Mouse (Mus musculus) forebrain, embryonic 14.5 days (tissue): Measurements from ENCODE around the gene Notch4. TPM values are rescaled to one million over a fixed set of nuclear protein-coding genes. Genes with fewer than 3 reads are reported as not detected.
A peak's percentile ranks its signal among the peaks of the same experiment; 100 is the strongest.

ENCODE experiments used
- ATAC-seq: fragments of 200-750 bp; cut with Nextera tagmentation; 2 replicates; pipeline ENCODE4 v1.8.0; 2017; ENCODE audit warnings: mild to moderate bottlenecking, moderate library complexity
- DNase-seq: peaks from one replicate; pipeline ENCODE4 v3.0.0-alpha.2; 2015; ENCODE audit warnings: low spot score
- H3K27ac ChIP-seq: fragments of 300-500 bp; sonication (generic); 2 replicates; pipeline ENCODE4 v1.5.1; 2014; ENCODE audit warnings: low read depth, mild to moderate bottlenecking, control low read depth, low read length, moderate library complexity
- H3K27me3 ChIP-seq: fragments of 300-500 bp; sonication (generic); replicated peaks from 2 replicates; pipeline ENCODE4 v1.6.1; 2014; ENCODE audit warnings: low read length, control low read depth, mixed read lengths; ENCODE audit not compliant: control insufficient read depth, insufficient read depth
- H3K36me3 ChIP-seq: fragments of 300-500 bp; sonication (generic); 2 replicates; pipeline ENCODE4 v1.6.1; 2014; ENCODE audit warnings: low read length, control low read depth; ENCODE audit not compliant: control insufficient read depth, insufficient read depth
- H3K4me1 ChIP-seq: fragments of 300-500 bp; sonication (generic); 2 replicates; pipeline ENCODE4 v1.6.1; 2014; ENCODE audit warnings: antibody characterized with exemption, low read length, control low read depth; ENCODE audit not compliant: control insufficient read depth, insufficient read depth
- H3K4me2 ChIP-seq: fragments of 300-500 bp; sonication (generic); 2 replicates; pipeline ENCODE4 v1.6.1; 2014; ENCODE audit warnings: mild to moderate bottlenecking, control low read depth, low read length
- H3K4me3 ChIP-seq: fragments of 300-500 bp; sonication (generic); 2 replicates; pipeline ENCODE4 v1.5.1; 2014; ENCODE audit warnings: low read depth, low read length, control low read depth
- H3K9ac ChIP-seq: fragments of 300-500 bp; sonication (generic); 2 replicates; pipeline ENCODE4 v1.6.1; 2014; ENCODE audit warnings: mild to moderate bottlenecking, low read length, control low read depth, moderate library complexity
- H3K9me3 ChIP-seq: fragments of 300-500 bp; sonication (generic); replicated peaks from 2 replicates; pipeline ENCODE4 v1.6.1; 2016; ENCODE audit warnings: low read length, control low read depth, mixed read lengths; ENCODE audit not compliant: control insufficient read depth
- WGBS: fragments of 180-500 bp; shearing (Covaris S2); extraction: QIAGEN DNeasy Blood & Tissue Kit; methylation state at CpG from one replicate; pipeline ENCODE4 v1.1.7; 2014; 5-methylcytosine and 5-hydroxymethylcytosine counted together
- polyA plus RNA-seq: library from polyadenylated mRNA; unstranded; fragments of >200 nt; fragmentation: Nextera tagmentation; extraction: Ambion mirVana; gene quantifications from 2 replicates; pipeline ENCODE4 v1.2.1, GENCODE M21; 2014

Gene Notch4
- polyA plus RNA-seq, 1 experiment from 2014 or later: 6.0 TPM

- H3K4me1 ChIP-seq: peaks cover 23% of the 10 kb centered on the region
- peak overlapping the region; percentile 92 for H3K4me3 ChIP-seq
- peak overlapping the region; percentile 85 for H3K27ac ChIP-seq
- 17% methylated on average over 32 of the region's 32 CpGs for WGBS
- ATAC-seq (no peak), DNase-seq (no peak)
- H3K27me3 ChIP-seq: no peaks in the 10 kb centered on the region
- peak overlapping the region; percentile 98 for H3K9ac ChIP-seq
- peaks cover 21% of the 10 kb centered on the region for H3K36me3 ChIP-seq
- no peaks in the 10 kb centered on the region for H3K9me3 ChIP-seq
- H3K4me2 ChIP-seq: peak overlapping the region; percentile 77
Measured at GRCm38 (mm10) chr17:34606186-34607039, 42.3 kb downstream of the Notch4 start.

- no peak for ATAC-seq
- WGBS: 76% methylated on average over 7 of the region's 7 CpGs
Measured at GRCm38 (mm10) chr17:34607997-34608396, 43.9 kb downstream of the Notch4 start.

GRCm38 (mm10) chr17:34611050-34611449 lies 47.0 kb downstream of the Notch4 start:
- ATAC-seq (no peak), DNase-seq (no peak)
- Histone ChIP-seq H3K4me3 (no peak overlapping the region), H3K9ac (no peak overlapping the region), H3K9me3 (no peaks in the 10 kb centered on the region), H3K4me2 (no peak overlapping the region), H3K4me1 (peaks cover 9% of the 10 kb centered on the region), H3K27ac (no peak overlapping the region), H3K36me3 (peaks cover 59% of the 10 kb centered on the region), H3K27me3 (no peaks in the 10 kb centered on the region)
- WGBS: 92% methylated on average over 8 of the region's 8 CpGs

More at GRCm38 (mm10) chr17:34607997-34608396, 43.9 kb downstream of the Notch4 start:
- Histone ChIP-seq H3K9ac (no peak overlapping the region), H3K9me3 (no peaks in the 10 kb centered on the region), H3K4me2 (no peak overlapping the region), H3K4me1 (peaks cover 19% of the 10 kb centered on the region), H3K36me3 (peaks cover 30% of the 10 kb centered on the region), H3K27me3 (no peaks in the 10 kb centered on the region), H3K27ac (no peak overlapping the region), H3K4me3 (no peak overlapping the region)
- DNase-seq: no peak

- H3K9ac ChIP-seq: no peak overlapping the region
- no peak overlapping the region for H3K4me3 ChIP-seq
- DNase-seq (no peak), ATAC-seq (no peak)
- H3K4me1 ChIP-seq: no peaks in the 10 kb centered on the region
- H3K4me2 ChIP-seq: no peak overlapping the region
- no peaks in the 10 kb centered on the region for H3K9me3 ChIP-seq
- H3K27ac ChIP-seq: no peak overlapping the region
- 89% methylated on average over 11 of the region's 11 CpGs for WGBS
- peaks cover 73% of the 10 kb centered on the region for H3K36me3 ChIP-seq
- no peaks in the 10 kb centered on the region for H3K27me3 ChIP-seq
Measured at GRCm38 (mm10) chr17:34613054-34613645, 49.1 kb downstream of the Notch4 start.

- Histone ChIP-seq H3K27me3 (no peaks in the 10 kb centered on the region), H3K4me1 (no peaks in the 10 kb centered on the region), H3K36me3 (peaks cover 71% of the 10 kb centered on the region), H3K4me2 (no peak overlapping the region), H3K27ac (no peak overlapping the region), H3K9me3 (no peaks in the 10 kb centered on the region), H3K4me3 (no peak overlapping the region), H3K9ac (no peak overlapping the region)
- WGBS: 84% methylated on average over 10 of the region's 10 CpGs
- DNase-seq (no peak), ATAC-seq (no peak)
Measured at GRCm38 (mm10) chr17:34613830-34614229, 49.8 kb downstream of the Notch4 start.

GRCm38 (mm10) chr17:34615871-34616270 lies 51.8 kb downstream of the Notch4 start, which contains the start of gene Egfl8:
Egfl8 (minus strand) TSS chr17:34615971.
- Histone ChIP-seq H3K36me3 (peaks cover 73% of the 10 kb centered on the region), H3K4me3 (no peak within 1 kb of the TSS), H3K9ac (no peak within 1 kb of the TSS), H3K4me1 (no peaks in the 10 kb centered on the region), H3K4me2 (no peak within 1 kb of the TSS), H3K9me3 (no peaks in the 10 kb centered on the region), H3K27ac (no peak within 1 kb of the TSS; the same call in 1 of the 2 replicates), H3K27me3 (no peaks in the 10 kb centered on the region)
- DNase-seq (no peak), ATAC-seq (no peak)
- 74% methylated on average over 6 of the region's 6 CpGs for WGBS

- Histone ChIP-seq H3K4me3 (no peak overlapping the region), H3K4me2 (no peak overlapping the region), H3K9me3 (no peaks in the 10 kb centered on the region), H3K4me1 (no peaks in the 10 kb centered on the region), H3K27me3 (no peaks in the 10 kb centered on the region), H3K9ac (no peak overlapping the region), H3K27ac (no peak overlapping the region), H3K36me3 (peaks cover 68% of the 10 kb centered on the region)
- ATAC-seq: no peak
- peak; percentile 68 for DNase-seq
- WGBS: 10% methylated on average over 6 of the region's 6 CpGs
Measured at GRCm38 (mm10) chr17:34618999-34619398, 54.9 kb downstream of the Notch4 start.

GRCm38 (mm10) chr17:34621006-34621405 lies 56.9 kb downstream of the Notch4 start:
- Histone ChIP-seq H3K27me3 (no peaks in the 10 kb centered on the region), H3K9ac (no peak overlapping the region), H3K27ac (no peak overlapping the region), H3K4me1 (no peaks in the 10 kb centered on the region), H3K4me3 (no peak overlapping the region), H3K4me2 (no peak overlapping the region), H3K36me3 (peaks cover 56% of the 10 kb centered on the region), H3K9me3 (no peaks in the 10 kb centered on the region)
- ATAC-seq (no peak), DNase-seq (no peak)
- 93% methylated on average over 8 of the region's 8 CpGs for WGBS

GRCm38 (mm10) chr17:34623161-34623560 lies 59.1 kb downstream of the Notch4 start:
- 86% methylated on average over 9 of the region's 9 CpGs for WGBS
- no peak overlapping the region for H3K4me3 ChIP-seq
- H3K9ac ChIP-seq: no peak overlapping the region
- H3K27ac ChIP-seq: no peak overlapping the region
- peaks cover 41% of the 10 kb centered on the region for H3K36me3 ChIP-seq
- no peaks in the 10 kb centered on the region for H3K27me3 ChIP-seq
- H3K4me2 ChIP-seq: no peak overlapping the region
- no peak for ATAC-seq
- H3K9me3 ChIP-seq: no peaks in the 10 kb centered on the region
- H3K4me1 ChIP-seq: peaks cover 10% of the 10 kb centered on the region
- DNase-seq: no peak
